Mouse (Mus musculus) inflammation-experienced regulatory T-cells, adult 16 weeks (primary cell): Measurements from ENCODE around the gene Ifnab. TPM values are rescaled to one million over a fixed set of nuclear protein-coding genes. Genes with fewer than 3 reads are reported as not detected.

Source experiments
- polyA plus RNA-seq: library from polyadenylated mRNA; unstranded; fragments of 100-300 nt; shearing (Covaris generic); gene quantifications from one replicate; pipeline ENCODE4 v1.2.1, GENCODE M21; 2017

The Ifnab gene
- polyA plus RNA-seq, result not detected

GRCm38 (mm10) chr4:88691259-88691658 lies at the start of gene Ifnab:
Gene Ifnab, minus strand, starts transcription at chr4:88691359.

GRCm38 (mm10) chr4:88721791-88722721 lies 30.9 kb upstream of the Ifnab start, which contains the start of the genes Gm26566 and Klhl9:
Gene Gm26566, plus strand, starts transcription at chr4:88721805.
Gene Klhl9, minus strand, starts transcription at chr4:88722465.

GRCm38 (mm10) chr4:88683812-88684211 lies 7.3 kb downstream of the Ifnab start, which contains the start of gene Ifna2:
Gene Ifna2, minus strand, starts transcription at chr4:88683912.

GRCm38 (mm10) chr4:88676824-88677223 lies 14.3 kb downstream of the Ifnab start, which contains the start of gene Ifna16:
Gene Ifna16, minus strand, starts transcription at chr4:88676924.

GRCm38 (mm10) chr4:88644359-88644758 lies 46.8 kb downstream of the Ifnab start, which contains the start of gene Ifna13:
Gene Ifna13, minus strand, starts transcription at chr4:88644459.

Other genes with a start within 250 kb of the Ifnab start
- not detected for gene Ifnb1, start 168.6 kb downstream of the Ifnab start, polyA plus RNA-seq
- gene Ifna15, start 133.1 kb downstream of the Ifnab start, polyA plus RNA-seq, result not detected
- not detected for gene Ifna14, start 119.6 kb downstream of the Ifnab start, polyA plus RNA-seq
- not detected for gene Ifna9, start 99.0 kb downstream of the Ifnab start, polyA plus RNA-seq
- not detected for gene Ifna12, start 88.0 kb downstream of the Ifnab start, polyA plus RNA-seq
- gene C87499, start 56.9 kb downstream of the Ifnab start, polyA plus RNA-seq, result not detected
- gene Ifna13, start 46.9 kb downstream of the Ifnab start, polyA plus RNA-seq, result not detected
- not detected for gene Ifna16, start 14.4 kb downstream of the Ifnab start, polyA plus RNA-seq
- gene Ifna2, start 7.4 kb downstream of the Ifnab start, polyA plus RNA-seq, result not detected
- gene Gm26566, start 30.4 kb upstream of the Ifnab start, polyA plus RNA-seq, result not detected
- 24.6 TPM for gene Klhl9, start 31.1 kb upstream of the Ifnab start, polyA plus RNA-seq
- not detected for gene Gm13271, start 63.5 kb upstream of the Ifnab start, polyA plus RNA-seq
- not detected for gene Gm13283, start 68.8 kb upstream of the Ifnab start, polyA plus RNA-seq
- not detected for gene Gm13290, start 82.5 kb upstream of the Ifnab start, polyA plus RNA-seq
- gene Gm13289, start 85.6 kb upstream of the Ifnab start, polyA plus RNA-seq, result not detected
- not detected for gene Gm13272, start 88.5 kb upstream of the Ifnab start, polyA plus RNA-seq
- 0.72 TPM for gene Ifnz, start 90.8 kb upstream of the Ifnab start, polyA plus RNA-seq
- gene Gm13276, start 94.3 kb upstream of the Ifnab start, polyA plus RNA-seq, result not detected
- not detected for gene Gm13277, start 97.3 kb upstream of the Ifnab start, polyA plus RNA-seq
- gene Gm13278, start 100.2 kb upstream of the Ifnab start, polyA plus RNA-seq, result not detected
- gene Gm13275, start 103.1 kb upstream of the Ifnab start, polyA plus RNA-seq, result not detected
- gene Gm13279, start 106.0 kb upstream of the Ifnab start, polyA plus RNA-seq, result not detected
- 1.2 TPM for gene Gm13285, start 108.3 kb upstream of the Ifnab start, polyA plus RNA-seq
- not detected for gene Gm13287, start 111.9 kb upstream of the Ifnab start, polyA plus RNA-seq
- gene Gm13288, start 114.2 kb upstream of the Ifnab start, polyA plus RNA-seq, result not detected
- not detected for gene Ifna7, start 124.9 kb upstream of the Ifnab start, polyA plus RNA-seq
- not detected for gene Ifna11, start 128.6 kb upstream of the Ifnab start, polyA plus RNA-seq
- not detected for gene Ifna6, start 136.1 kb upstream of the Ifnab start, polyA plus RNA-seq
- gene Ifna5, start 144.2 kb upstream of the Ifnab start, polyA plus RNA-seq, result not detected
- not detected for gene Ifna4, start 150.5 kb upstream of the Ifnab start, polyA plus RNA-seq
- not detected for gene Ifna1, start 158.7 kb upstream of the Ifnab start, polyA plus RNA-seq
- not detected for gene Ifne, start 188.8 kb upstream of the Ifnab start, polyA plus RNA-seq